Mouse (Mus musculus) CH12.LX (cell line): ENCODE data around the gene Hist1h4d.

Source experiments
- CTCF ChIP-seq, 2 experiments: IDR thresholded peaks in 1 of 2; conservative IDR thresholded peaks in 1 of 2; 2 replicates each; pipeline ENCODE4 v1.5.1; 2011 to 2012; ENCODE audit warnings: low read depth in 2 of 2, low read length in 2 of 2, improper control_type of control experiment in 1 of 2, inconsistent platforms in 1 of 2, mild to moderate bottlenecking in 1 of 2, moderate library complexity in 1 of 2
- ELF1 ChIP-seq: IDR thresholded peaks from 2 replicates; pipeline ENCODE4 v1.6.1; 2014; ENCODE audit warnings: low read depth, mild to moderate bottlenecking, inconsistent platforms, low read length, improper control_type of control experiment
- EP300 ChIP-seq: IDR thresholded peaks from 2 replicates; pipeline ENCODE4 v1.6.1; 2011; ENCODE audit warnings: low read length, improper control_type of control experiment
- GABPA ChIP-seq: IDR thresholded peaks from 2 replicates; pipeline ENCODE4 v1.6.1; 2012; ENCODE audit warnings: low read depth, low read length, improper control_type of control experiment, inconsistent platforms; ENCODE audit not compliant: insufficient replicate concordance
- HCFC1 ChIP-seq: IDR thresholded peaks from 2 replicates; pipeline ENCODE4 v1.6.1; 2012; ENCODE audit warnings: low read depth, mild to moderate bottlenecking, inconsistent platforms, low read length, improper control_type of control experiment
- MAX ChIP-seq: IDR thresholded peaks from 2 replicates; pipeline ENCODE4 v1.6.1; 2011; ENCODE audit warnings: low read length, improper control_type of control experiment
- NRF1 ChIP-seq: IDR thresholded peaks from 2 replicates; pipeline ENCODE4 v1.6.1; 2014; ENCODE audit warnings: low read depth, mild to moderate bottlenecking, inconsistent platforms, low read length, improper control_type of control experiment, moderate library complexity
- PAX5 ChIP-seq: IDR thresholded peaks from 2 replicates; pipeline ENCODE4 v1.6.1; 2012; ENCODE audit warnings: low read length, inconsistent platforms, mixed read lengths
- POLR2A ChIP-seq: IDR thresholded peaks from 2 replicates; pipeline ENCODE4 v1.6.1; 2011; ENCODE audit warnings: low read depth, mild to moderate bottlenecking, improper control_type of control experiment, low read length
- RCOR1 ChIP-seq: conservative IDR thresholded peaks from 2 replicates; pipeline ENCODE4 v1.6.1; 2012; ENCODE audit warnings: low read depth, mild to moderate bottlenecking, inconsistent platforms, low read length, improper control_type of control experiment
- SIN3A ChIP-seq: IDR thresholded peaks from 2 replicates; pipeline ENCODE4 v1.6.1; 2012; ENCODE audit warnings: low read length, improper control_type of control experiment, inconsistent platforms
- SMC3 ChIP-seq: IDR thresholded peaks from 2 replicates; pipeline ENCODE4 v1.6.1; 2011; ENCODE audit warnings: low read depth, low read length, improper control_type of control experiment
- UBTF ChIP-seq: IDR thresholded peaks from 2 replicates; pipeline ENCODE4 v1.6.1; 2012; ENCODE audit warnings: low read depth, mild to moderate bottlenecking, inconsistent platforms, low read length, improper control_type of control experiment, moderate library complexity
- ZNF384 ChIP-seq: IDR thresholded peaks from 2 replicates; pipeline ENCODE4 v1.6.1; 2012; ENCODE audit warnings: low read depth, low read length, improper control_type of control experiment, inconsistent platforms

- TF ChIP-seq UBTF, result no peak
- TF ChIP-seq MAX, result no peak
- no peak for TF ChIP-seq ELF1
- no peak for TF ChIP-seq POLR2A
- no peak for TF ChIP-seq CTCF (conservative IDR thresholded peaks at IDR 0.05 in 1 of 2, IDR thresholded peaks at IDR 0.05 in 1 of 2; ENCODE audit: low read depth in 2 of 2, low read length in 2 of 2)
- no peak for TF ChIP-seq HCFC1
- TF ChIP-seq EP300, result no peak
- no peak for TF ChIP-seq GABPA
- no peak for TF ChIP-seq SMC3
- no peak for TF ChIP-seq RCOR1
- TF ChIP-seq NRF1, result no peak
- TF ChIP-seq SIN3A, result no peak
- TF ChIP-seq PAX5, result no peak
- no peak for TF ChIP-seq ZNF384
These were observed 28.4 kb upstream of the Hist1h4d start, which contains the start of gene Hist1h1d for GRCm38 (mm10) chr13:23552962-23553361.
